Mouse (Mus musculus): ENCODE measurements around the gene Ephx3. TPM values are rescaled to one million over a fixed set of nuclear protein-coding genes. Genes with fewer than 3 reads are reported as not detected.

The Ephx3 gene
- polyA plus RNA-seq, 1 experiment = not detected

GRCm38 (mm10) chr17:32142234-32142633, 47.1 kb downstream of the Ephx3 start:
- Histone ChIP-seq H3K4me3 (replicated peaks) (no peak overlapping the region), H3K9me3 (ENCODE audit: control insufficient read depth, low read length) (no peaks in the 10 kb centered on the region), H3K36me3 (ENCODE audit: control insufficient read depth) (no peaks in the 10 kb centered on the region), H3K27me3 (ENCODE audit: control insufficient read depth) (peaks cover 10% of the 10 kb centered on the region), H3K4me1 (ENCODE audit: control insufficient read depth) (peaks cover 7% of the 10 kb centered on the region)
- TF ChIP-seq TAL1 (IDR thresholded peaks at IDR 0.05; ENCODE audit: low read length) = no peak
- TF ChIP-seq GATA1 (IDR thresholded peaks at IDR 0.05; ENCODE audit: low read length) = no peak

Other genes with a start within 250 kb of the Ephx3 start
- gene Rrp1b, start 153.4 kb downstream of the Ephx3 start, polyA plus RNA-seq (2012) = 2.1 and 2.3 TPM in 2 replicates
- gene Hsf2bp, start 153.2 kb downstream of the Ephx3 start, polyA plus RNA-seq (2012) = not detected in 2 replicates
- 0.01 TPM in 1 of 2 replicates, not detected in the other for gene Notch3, start 22.7 kb downstream of the Ephx3 start, polyA plus RNA-seq (2012)
- 26.1 and 31.0 TPM in 2 replicates for gene Brd4, start 95.2 kb upstream of the Ephx3 start, polyA plus RNA-seq (2012)
- 11.5 and 13.2 TPM in 2 replicates for gene Akap8, start 131.7 kb upstream of the Ephx3 start, polyA plus RNA-seq (2012)
- gene Akap8l, start 161.1 kb upstream of the Ephx3 start, polyA plus RNA-seq (2012) = 23.1 and 23.2 TPM in 2 replicates
- gene Wiz, start 199.9 kb upstream of the Ephx3 start, polyA plus RNA-seq (2012) = 2.2 and 2.5 TPM in 2 replicates
- 0.17 and 0.24 TPM in 2 replicates for gene Rasal3, start 214.0 kb upstream of the Ephx3 start, polyA plus RNA-seq (2012)
- 0.03 TPM in 1 of 2 replicates, not detected in the other for gene Pglyrp2, start 234.6 kb upstream of the Ephx3 start, polyA plus RNA-seq (2012)